In genomic region chr14:33058881-33059660, GRCm38 (mm10) we compare ENCODE assay signal across 19 mouse cellular contexts.
A peak's percentile ranks its signal among the peaks of the same experiment; 100 is the strongest.
DNase-seq lines count a peak whose midpoint lies in the region; ATAC-seq and TF ChIP-seq lines count a peak whose summit lies in the region.
"Had no signal": no experiment of that assay in that cellular context is flagged by ENCODE, and none has a peak within 500 bp of the region (broad histone marks: within the 10 kb centered on the region; RNA-seq: fewer than 3 reads in every experiment).

No protein-coding gene starts in this region.

- no peak for TF ChIP-seq CTCF in lung, embryonic 14.5 days (IDR thresholded peaks at IDR 0.05; ENCODE audit: low read depth)

- H3K9me3 ChIP-seq in heart, embryonic 12.5 days (replicated peaks): no peaks in the 10 kb centered on the region
- no peaks in the 10 kb centered on the region for H3K9me3 ChIP-seq in lung, embryonic 14.5 days (ENCODE audit: low read depth, low read length)
- H3K9me3 ChIP-seq: embryonic facial prominence, embryonic 13.5 days; embryonic facial prominence, embryonic 15.5 days; forebrain, embryonic 10.5 days; forebrain, embryonic 12.5 days had no signal

- H3K36me3 ChIP-seq in heart, embryonic 12.5 days: no peaks in the 10 kb centered on the region
- H3K36me3 ChIP-seq in lung, embryonic 14.5 days (ENCODE audit: insufficient read depth): no peaks in the 10 kb centered on the region
- H3K36me3 ChIP-seq: embryonic facial prominence, embryonic 13.5 days; embryonic facial prominence, embryonic 15.5 days; forebrain, embryonic 10.5 days; forebrain, embryonic 12.5 days had no signal

- DNase-seq in cerebellum, postnatal 14 days: peak; percentile 76 to 79
- no peak for DNase-seq in cerebellum, adult 11-12 months
- peak; percentile 79 for DNase-seq in heart, adult 11 months
- peak; percentile 10 for DNase-seq in lung, embryonic 14.5 days
- DNase-seq in lung, postnatal 25 days (ENCODE audit: low spot score): no peak
- DNase-seq: adrenal gland, adult 2 months; adrenal gland, postnatal 10 days; adrenal gland, postnatal 25 days; cerebellum, adult 18-20 months; cerebellum, adult 9-10 months; embryo, embryonic 11 days had no signal

- no peak overlapping the region for H3K4me2 ChIP-seq in heart, embryonic 12.5 days
- no peak overlapping the region for H3K4me2 ChIP-seq in lung, embryonic 14.5 days
- H3K4me2 ChIP-seq: embryonic facial prominence, embryonic 13.5 days; embryonic facial prominence, embryonic 15.5 days; forebrain, embryonic 12.5 days had no signal

- H3K4me3 ChIP-seq in heart, embryonic 12.5 days: no peak overlapping the region
- H3K4me3 ChIP-seq in lung, embryonic 14.5 days (ENCODE audit: low read depth, low read length): no peak overlapping the region
- H3K4me3 ChIP-seq: embryonic facial prominence, embryonic 13.5 days; embryonic facial prominence, embryonic 15.5 days; erythroblast, embryonic 14.5 days; forebrain, embryonic 10.5 days; forebrain, embryonic 12.5 days had no signal

- H3K4me1 ChIP-seq in heart, embryonic 12.5 days (replicated peaks): peaks cover 5% of the 10 kb centered on the region
- no peaks in the 10 kb centered on the region for H3K4me1 ChIP-seq in lung, embryonic 14.5 days (ENCODE audit: insufficient read depth)
- H3K4me1 ChIP-seq: embryonic facial prominence, embryonic 13.5 days; embryonic facial prominence, embryonic 15.5 days had no signal

- no peak overlapping the region for H3K27ac ChIP-seq in heart, embryonic 12.5 days (ENCODE audit: poor library complexity, severe bottlenecking)
- no peak overlapping the region for H3K27ac ChIP-seq in lung, embryonic 14.5 days (ENCODE audit: low read depth)
- H3K27ac ChIP-seq: embryonic facial prominence, embryonic 13.5 days; embryonic facial prominence, embryonic 15.5 days; forebrain, embryonic 10.5 days; forebrain, embryonic 12.5 days had no signal

- no peak for ATAC-seq in heart, embryonic 12.5 days (ENCODE audit: insufficient number of reproducible peaks, low FRiP score)
- ATAC-seq in lung, embryonic 14.5 days (ENCODE audit: insufficient read depth): no peak
- ATAC-seq: forebrain, embryonic 14.5 days; forebrain, embryonic 16.5 days had no signal

- H3K9ac ChIP-seq in heart, embryonic 12.5 days: no peak overlapping the region
- no peak overlapping the region for H3K9ac ChIP-seq in lung, embryonic 14.5 days
- H3K9ac ChIP-seq: embryonic facial prominence, embryonic 13.5 days; embryonic facial prominence, embryonic 15.5 days; forebrain, embryonic 12.5 days had no signal

- 85% methylated on average over 7 of the region's 7 CpGs for WGBS in heart, embryonic 12.5 days
- 77% methylated on average over 7 of the region's 7 CpGs for WGBS in lung, embryonic 14.5 days

- no peaks in the 10 kb centered on the region for H3K27me3 ChIP-seq in heart, embryonic 12.5 days (replicated peaks)
- no peaks in the 10 kb centered on the region for H3K27me3 ChIP-seq in lung, embryonic 14.5 days (ENCODE audit: insufficient read depth, low read length)
- H3K27me3 ChIP-seq: embryonic facial prominence, embryonic 13.5 days; embryonic facial prominence, embryonic 15.5 days had no signal

Comparison
In these comparisons a context has a peak if more than half of its experiments do, and no peak if none do; other contexts are left out.
1. DNase-seq: peak in cerebellum, postnatal 14 days (2 of 2), heart, adult 11 months (single experiment) and lung, embryonic 14.5 days (single experiment); none in cerebellum, adult 11-12 months (single experiment) and lung, postnatal 25 days (single experiment).